Mouse (Mus musculus) embryo, embryonic 10 days (tissue): ENCODE measurements at regions not wholly inside any gene's neighbourhood (a gene's known extent, or its start where the extent isn't known, plus 50 kb on each side); places are given as distances from the start of the nearest gene placed in this dataset.
A peak's percentile ranks its signal among the peaks of the same experiment; 100 is the strongest.

ENCODE experiments used
- DNase-seq: peaks from one replicate; pipeline ENCODE4 v3.0.0-alpha.2; 2015; ENCODE audit warnings: low spot score

- no peak for DNase-seq
Measured at GRCm38 (mm10) chr8:26811533-26812236, 165.4 kb upstream of the Zfp703 start.

GRCm38 (mm10) chr8:26813198-26813815 is 163.8 kb upstream of the Zfp703 start:
- DNase-seq: no peak

GRCm38 (mm10) chr8:26815020-26815584 is 162.0 kb upstream of the Zfp703 start:
- peak; percentile 27 for DNase-seq

- no peak for DNase-seq
Measured at GRCm38 (mm10) chr8:26816977-26817376, 160.1 kb upstream of the Zfp703 start.

GRCm38 (mm10) chr8:26824189-26824941 is 152.8 kb upstream of the Zfp703 start:
- no peak for DNase-seq

- peak; percentile 58 for DNase-seq
Measured at GRCm38 (mm10) chr8:26828311-26828909, 148.7 kb upstream of the Zfp703 start.

GRCm38 (mm10) chr8:26829313-26829712 is 147.8 kb upstream of the Zfp703 start:
- no peak for DNase-seq

- no peak for DNase-seq
Measured at GRCm38 (mm10) chr8:26831148-26831547, 146.0 kb upstream of the Zfp703 start.

- no peak for DNase-seq
Measured at GRCm38 (mm10) chr8:26831790-26832189, 145.3 kb upstream of the Zfp703 start.

- no peak for DNase-seq
Measured at GRCm38 (mm10) chr8:26832546-26832945, 144.6 kb upstream of the Zfp703 start.

GRCm38 (mm10) chr8:26833297-26833696 is 143.8 kb upstream of the Zfp703 start:
- DNase-seq: peak; percentile 92

- no peak for DNase-seq
Measured at GRCm38 (mm10) chr8:26833784-26834183, 143.3 kb upstream of the Zfp703 start.

- no peak for DNase-seq
Measured at GRCm38 (mm10) chr8:26834604-26835003, 142.5 kb upstream of the Zfp703 start.

GRCm38 (mm10) chr8:26835076-26835475 is 142.0 kb upstream of the Zfp703 start:
- DNase-seq: peak; percentile 80

- peak; percentile 12 for DNase-seq
Measured at GRCm38 (mm10) chr8:26835616-26836015, 141.5 kb upstream of the Zfp703 start.

GRCm38 (mm10) chr8:26836552-26836951 is 140.6 kb upstream of the Zfp703 start:
- no peak for DNase-seq

GRCm38 (mm10) chr8:26840286-26840685 is 136.8 kb upstream of the Zfp703 start:
- DNase-seq: peak; percentile 33

- no peak for DNase-seq
Measured at GRCm38 (mm10) chr8:26840745-26841680, 136.1 kb upstream of the Zfp703 start.

- DNase-seq: no peak
Measured at GRCm38 (mm10) chr8:26843714-26844113, 133.4 kb upstream of the Zfp703 start.

- peak; percentile 78 for DNase-seq
Measured at GRCm38 (mm10) chr8:26844132-26844808, 132.9 kb upstream of the Zfp703 start.

GRCm38 (mm10) chr8:26844809-26845143 is 132.3 kb upstream of the Zfp703 start:
- no peak for DNase-seq
